Mouse (Mus musculus): ENCODE measurements around the gene Nmnat1. TPM values are rescaled to one million over a fixed set of nuclear protein-coding genes. Genes with fewer than 3 reads are reported as not detected.
"Not testable (repeated sequence)": the region's sequence is repeated elsewhere in the genome, so short reads cannot be mapped to it uniquely, and the experiment has no call there.

Nmnat1 gene
- polyA plus RNA-seq, 1 experiment from 2014 or later, result 14.7 TPM

DNA sequence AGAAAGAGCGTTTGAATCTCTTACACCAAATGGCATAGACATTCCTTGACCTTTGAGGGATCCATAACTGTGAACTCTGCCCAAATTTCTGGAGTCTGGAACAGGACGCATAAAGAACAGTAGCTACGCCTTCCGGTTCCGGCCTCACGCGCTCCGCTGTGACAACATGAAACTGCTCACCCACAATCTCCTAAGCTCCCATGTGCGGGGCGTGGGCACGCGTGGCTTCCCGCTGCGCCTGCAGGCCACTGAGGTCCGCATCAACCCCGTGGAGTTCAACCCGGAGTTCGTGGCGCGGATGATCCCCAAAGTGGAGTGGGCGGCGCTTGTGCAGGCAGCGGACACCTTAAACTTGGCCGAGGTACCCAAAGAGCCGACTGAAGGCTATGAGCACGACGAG lies 27.8 kb downstream of the Nmnat1 start:
- not testable (repeated sequence) for H3K4me2 ChIP-seq; H3K27ac ChIP-seq; H3K4me3 ChIP-seq (replicated peaks); H3K27me3 ChIP-seq; H3K36me3 ChIP-seq (replicated peaks); H3K4me1 ChIP-seq; ATAC-seq (ENCODE audit: low FRiP score); H3K9ac ChIP-seq; H3K9me3 ChIP-seq
- whole genome bisulfite sequencing, result 89% methylated on average over 27 of the region's 27 CpGs

DNA sequence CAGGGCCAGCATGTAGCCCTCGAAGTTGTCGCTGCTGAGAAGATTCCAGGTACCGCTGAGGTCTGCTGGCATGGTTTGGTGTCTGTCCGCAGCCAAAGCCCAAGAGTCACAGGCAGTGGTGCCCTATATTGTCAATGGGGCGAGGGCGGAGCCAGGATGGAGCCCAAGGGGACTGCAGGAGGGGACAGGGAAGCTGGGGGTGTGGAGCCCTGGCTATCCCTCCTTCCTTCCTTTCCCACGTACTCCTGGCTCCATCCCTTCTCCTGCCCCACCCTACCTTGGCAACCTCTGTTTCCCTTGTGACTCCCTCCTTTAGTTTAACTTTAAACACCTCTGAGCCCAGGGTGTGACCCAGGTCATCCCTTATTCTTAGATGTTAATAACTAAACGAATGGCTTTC lies 30.1 kb downstream of the Nmnat1 start, which contains the start of gene Rbp7:
TSS of gene Rbp7 (minus strand) at position 100 of the 400 bp plus-strand sequence.
- 0 out of 2 replicates have a peak within 1 kb of the TSS, but pooled peaks have one; percentile 7 for H3K9ac ChIP-seq
- ATAC-seq (ENCODE audit: low FRiP score), result no peak
- H3K9me3 ChIP-seq, result no peaks in the 10 kb centered on the region
- no peaks in the 10 kb centered on the region for H3K36me3 ChIP-seq (replicated peaks)
- no peak within 1 kb of the TSS for H3K27ac ChIP-seq
- H3K4me2 ChIP-seq, result no peak within 1 kb of the TSS
- H3K27me3 ChIP-seq, result no peaks in the 10 kb centered on the region
- no peaks in the 10 kb centered on the region for H3K4me1 ChIP-seq
- WGBS, result 57% methylated on average over 8 of the region's 8 CpGs
- no peak within 1 kb of the TSS for H3K4me3 ChIP-seq (replicated peaks)

DNA sequence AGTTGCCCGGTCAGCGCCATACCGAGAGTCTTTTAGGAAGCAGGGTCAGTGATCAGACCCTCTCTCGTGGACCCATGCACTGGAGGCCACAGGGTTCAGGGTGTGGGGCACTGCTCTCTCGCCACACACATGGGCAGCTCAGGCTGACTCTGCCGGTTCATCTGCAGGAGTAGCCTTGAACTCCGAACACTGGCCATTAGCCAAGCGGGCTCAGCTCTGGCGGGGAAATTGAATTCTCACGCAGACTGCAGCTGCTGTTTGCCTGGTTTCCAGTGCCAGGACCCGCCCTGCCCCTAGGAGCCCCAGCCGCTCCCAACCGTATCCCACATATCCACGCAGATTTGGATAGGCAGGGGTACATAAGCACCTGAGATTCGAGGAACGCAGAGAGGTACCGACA lies 30.7 kb downstream of the Nmnat1 start:
- ATAC-seq (ENCODE audit: low FRiP score), result no peak
- no peaks in the 10 kb centered on the region for H3K27me3 ChIP-seq
- H3K4me2 ChIP-seq, result no peak overlapping the region
- no peaks in the 10 kb centered on the region for H3K4me1 ChIP-seq
- 91% methylated on average over 17 of the region's 17 CpGs for WGBS
- H3K9ac ChIP-seq, result 0 out of 2 replicates have a peak overlapping the region, but pooled peaks have one; percentile 7
- no peaks in the 10 kb centered on the region for H3K9me3 ChIP-seq
- H3K36me3 ChIP-seq (replicated peaks), result no peaks in the 10 kb centered on the region
- H3K27ac ChIP-seq, result no peak overlapping the region
- no peak overlapping the region for H3K4me3 ChIP-seq (replicated peaks)

DNA sequence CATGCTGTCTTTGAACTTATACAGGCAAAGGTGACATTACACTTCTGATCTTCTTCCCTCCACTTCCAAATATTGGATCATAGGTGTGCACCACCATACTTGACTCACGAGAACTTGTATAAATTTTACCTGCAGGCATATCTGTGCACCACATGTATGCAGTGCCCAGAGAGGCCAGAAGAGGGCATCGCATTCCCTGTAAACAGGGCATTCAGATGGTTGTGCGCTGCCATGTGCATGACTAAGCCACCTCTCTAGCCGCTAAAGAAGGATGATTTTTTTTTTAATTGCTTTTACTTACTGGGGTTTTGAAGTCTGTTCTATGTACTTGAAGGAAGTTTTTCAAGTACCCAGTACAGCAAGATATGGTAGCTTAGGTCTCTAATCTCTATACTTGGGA lies 31.3 kb downstream of the Nmnat1 start:
- no peaks in the 10 kb centered on the region for H3K4me1 ChIP-seq
- H3K4me2 ChIP-seq, result no peak overlapping the region
- H3K36me3 ChIP-seq (replicated peaks), result no peaks in the 10 kb centered on the region
- no peaks in the 10 kb centered on the region for H3K9me3 ChIP-seq
- H3K27me3 ChIP-seq, result no peaks in the 10 kb centered on the region
- H3K9ac ChIP-seq, result no peak overlapping the region
- no peak overlapping the region for H3K27ac ChIP-seq
- no peak overlapping the region for H3K4me3 ChIP-seq (replicated peaks)
- whole genome bisulfite sequencing, result 85% methylated on average over 4 of the region's 4 CpGs
- ATAC-seq (ENCODE audit: low FRiP score), result no peak

DNA sequence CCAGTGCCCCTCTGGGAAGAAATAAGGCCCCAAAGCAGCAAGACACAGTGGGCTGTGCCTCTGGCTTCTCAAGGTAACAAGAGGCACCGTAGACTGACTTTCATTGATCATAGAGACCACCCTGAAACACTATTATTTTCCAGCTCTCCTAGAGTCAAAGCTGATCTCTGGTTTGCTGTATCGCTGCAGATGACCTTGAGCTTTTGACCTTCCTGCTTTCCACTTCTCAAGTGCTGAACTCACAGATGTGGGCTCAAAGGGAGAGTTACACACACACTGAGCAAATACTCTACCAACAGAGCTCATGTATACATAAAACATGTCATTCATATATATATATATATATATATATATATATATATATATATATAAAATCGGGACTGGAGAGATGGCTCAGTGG lies 34.4 kb downstream of the Nmnat1 start:
- Histone ChIP-seq H3K9ac (no peak overlapping the region), H3K27ac (no peak overlapping the region), H3K36me3 (replicated peaks) (no peaks in the 10 kb centered on the region), H3K4me3 (replicated peaks) (no peak overlapping the region), H3K27me3 (no peaks in the 10 kb centered on the region), H3K4me1 (peaks cover 8% of the 10 kb centered on the region), H3K4me2 (no peak overlapping the region), H3K9me3 (no peaks in the 10 kb centered on the region)
- no peak for ATAC-seq (ENCODE audit: low FRiP score)
- 93% methylated on average over 3 of the region's 3 CpGs for WGBS

DNA sequence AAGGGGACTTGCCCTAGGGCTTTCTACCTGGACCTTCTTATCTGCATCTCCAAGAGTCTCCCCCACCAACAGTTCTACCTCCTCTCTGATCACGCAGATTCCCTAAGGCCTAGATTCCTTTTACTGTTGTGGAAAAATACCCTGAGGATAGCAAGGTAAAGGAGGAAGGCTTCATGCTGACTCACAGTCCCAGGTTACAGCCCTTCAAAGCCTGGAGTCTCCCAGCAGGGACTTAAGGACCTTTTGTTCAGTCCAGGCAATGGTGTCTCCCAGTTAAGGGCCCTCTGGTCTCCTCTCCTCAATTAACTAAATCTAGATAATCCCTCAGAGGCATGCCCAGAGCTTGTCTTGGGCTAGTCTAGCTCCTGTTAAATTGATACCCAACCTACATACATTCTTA lies 38.7 kb downstream of the Nmnat1 start:
- H3K4me3 ChIP-seq (replicated peaks), result no peak overlapping the region
- ATAC-seq (ENCODE audit: low FRiP score), result no peak
- H3K4me1 ChIP-seq, result peaks cover 21% of the 10 kb centered on the region
- 8% methylated on average over 1 of the region's 1 CpGs for WGBS
- no peak overlapping the region for H3K9ac ChIP-seq
- no peaks in the 10 kb centered on the region for H3K27me3 ChIP-seq
- H3K27ac ChIP-seq, result peak overlapping the region; percentile 95
- H3K36me3 ChIP-seq (replicated peaks), result no peaks in the 10 kb centered on the region
- H3K4me2 ChIP-seq, result peak overlapping the region; percentile 59
- H3K9me3 ChIP-seq, result no peaks in the 10 kb centered on the region

DNA sequence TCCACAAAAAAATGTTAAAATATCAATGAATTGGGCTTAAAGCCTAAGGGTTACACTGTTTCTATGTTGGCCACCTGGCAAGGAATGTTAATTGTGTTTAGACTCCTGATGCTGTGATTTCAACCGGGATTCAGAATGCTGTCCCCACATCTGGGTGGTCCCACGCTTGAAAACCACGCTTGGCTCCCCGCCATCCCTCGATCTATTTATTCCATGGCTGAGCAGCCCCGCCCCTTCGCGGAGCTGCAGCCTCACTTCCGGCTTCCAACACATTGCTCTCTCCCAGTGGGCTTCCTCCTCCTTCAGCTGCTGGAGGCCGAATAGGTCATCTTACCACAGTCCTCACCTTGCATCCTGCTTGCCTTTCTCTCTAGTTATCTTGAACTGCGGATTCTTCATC lies 39.1 kb downstream of the Nmnat1 start:
- ATAC-seq (ENCODE audit: low FRiP score), result peak; percentile 68

DNA sequence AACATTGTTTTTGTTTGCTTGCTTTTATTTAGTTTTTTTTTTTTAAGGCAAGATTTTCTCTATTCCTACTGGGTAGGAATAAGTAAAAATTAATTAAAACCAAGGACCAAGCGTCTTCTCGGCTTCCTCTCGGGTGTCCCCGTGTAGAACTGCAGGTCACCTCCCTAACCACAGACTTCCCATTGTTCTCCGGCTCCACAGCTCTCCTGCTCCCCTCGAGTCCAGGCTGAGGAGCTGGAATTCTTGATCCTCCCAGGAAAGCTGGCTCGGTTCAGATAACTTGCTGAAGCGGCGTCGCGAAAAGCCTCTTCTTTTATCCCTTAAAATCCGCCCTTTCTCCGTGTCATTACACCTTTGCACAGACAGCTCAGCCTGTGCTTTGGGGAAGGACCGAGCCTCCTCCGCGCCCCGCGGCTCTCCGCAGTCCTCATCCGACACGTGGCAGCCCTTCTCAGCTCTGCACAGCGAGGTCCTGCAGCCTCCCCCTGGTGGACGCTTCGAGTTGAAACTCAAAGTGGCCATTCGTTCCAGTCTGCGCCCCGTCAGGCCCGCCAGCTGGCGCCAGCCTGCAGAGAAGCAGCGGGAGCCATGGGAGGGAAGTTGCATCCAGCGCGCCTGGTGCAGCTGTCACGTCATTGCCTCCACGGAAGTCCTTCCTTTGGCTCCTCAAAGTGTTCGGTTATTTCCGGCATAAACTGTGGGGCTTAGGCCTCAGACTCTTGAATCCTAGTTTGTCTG lies 39.9 kb downstream of the Nmnat1 start:
- H3K9me3 ChIP-seq, result no peaks in the 10 kb centered on the region
- WGBS, result under 1% methylated on average over 36 of the region's 36 CpGs
- peak overlapping the region; percentile 59 for H3K4me2 ChIP-seq
- peak overlapping the region; percentile 61 for H3K9ac ChIP-seq
- peak; percentile 98 for ATAC-seq (ENCODE audit: low FRiP score)
- H3K36me3 ChIP-seq (replicated peaks), result no peaks in the 10 kb centered on the region
- H3K4me3 ChIP-seq (replicated peaks), result peak overlapping the region; percentile 33
- peaks cover 21% of the 10 kb centered on the region for H3K4me1 ChIP-seq
- peak overlapping the region; percentile 95 for H3K27ac ChIP-seq
- no peaks in the 10 kb centered on the region for H3K27me3 ChIP-seq

More for the DNA sequence above, 39.1 kb downstream of the Nmnat1 start:
- WGBS, result under 1% methylated on average over 11 of the region's 11 CpGs
- no peaks in the 10 kb centered on the region for H3K36me3 ChIP-seq (replicated peaks)
- no peaks in the 10 kb centered on the region for H3K9me3 ChIP-seq
- peak overlapping the region; percentile 61; the same call in 1 of the 2 replicates for H3K9ac ChIP-seq
- H3K4me3 ChIP-seq (replicated peaks), result peak overlapping the region; percentile 33; the same call in 1 of the 2 replicates
- H3K4me2 ChIP-seq, result peak overlapping the region; percentile 59
- no peaks in the 10 kb centered on the region for H3K27me3 ChIP-seq
- peak overlapping the region; percentile 95 for H3K27ac ChIP-seq
- H3K4me1 ChIP-seq, result peaks cover 21% of the 10 kb centered on the region

DNA sequence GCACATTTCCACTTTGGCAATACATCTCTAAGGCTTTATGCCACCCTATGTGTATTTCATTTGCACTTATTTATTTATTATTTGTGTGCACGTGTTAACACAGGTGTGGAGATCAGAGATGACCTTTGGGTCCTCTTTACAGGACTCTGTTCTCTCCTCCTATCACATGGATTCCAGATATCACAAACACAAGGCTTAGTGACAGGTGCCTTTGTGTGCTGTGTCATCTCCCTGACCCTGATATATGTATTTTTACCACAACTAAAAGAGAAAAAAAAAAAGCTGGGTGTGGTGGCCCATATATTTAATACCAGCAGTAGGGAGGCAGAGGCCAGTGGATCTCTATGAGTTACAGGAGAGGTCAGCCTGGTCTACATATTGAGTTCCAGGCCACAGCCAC lies 40.5 kb downstream of the Nmnat1 start:
- peaks cover 21% of the 10 kb centered on the region for H3K4me1 ChIP-seq
- H3K9me3 ChIP-seq, result no peaks in the 10 kb centered on the region
- H3K4me3 ChIP-seq (replicated peaks), result no peak overlapping the region
- H3K36me3 ChIP-seq (replicated peaks), result no peaks in the 10 kb centered on the region
- no peak for ATAC-seq (ENCODE audit: low FRiP score)
- peak overlapping the region; percentile 95 for H3K27ac ChIP-seq
- peak overlapping the region; percentile 61; the same call in 1 of the 2 replicates for H3K9ac ChIP-seq
- no peaks in the 10 kb centered on the region for H3K27me3 ChIP-seq
- WGBS, result 74% methylated on average over 1 of the region's 1 CpGs
- H3K4me2 ChIP-seq, result peak overlapping the region; percentile 59

DNA sequence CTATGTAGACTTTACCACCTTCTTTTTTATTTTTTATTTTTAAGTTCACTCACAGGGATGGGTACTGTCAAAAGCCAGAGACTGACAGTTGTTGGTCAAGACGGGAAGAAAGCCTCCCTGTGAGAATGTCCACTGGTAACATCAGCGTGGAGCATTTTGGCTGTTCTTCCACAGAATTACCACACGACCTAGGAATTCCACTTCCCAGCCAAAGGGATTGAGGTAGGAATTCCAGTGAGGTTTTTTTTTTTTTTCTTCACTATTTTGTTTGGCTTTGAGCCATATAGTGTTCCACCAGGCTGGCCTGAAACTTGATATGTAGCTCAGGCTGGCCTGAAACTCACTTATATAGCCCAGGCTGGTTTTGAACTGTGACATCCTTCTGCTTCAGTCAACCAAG lies 42.6 kb downstream of the Nmnat1 start:
- H3K9me3 ChIP-seq, result no peaks in the 10 kb centered on the region
- WGBS, result 70% methylated on average over 3 of the region's 3 CpGs
- no peak overlapping the region for H3K4me2 ChIP-seq
- ATAC-seq (ENCODE audit: low FRiP score), result no peak
- H3K36me3 ChIP-seq (replicated peaks), result no peaks in the 10 kb centered on the region
- H3K4me3 ChIP-seq (replicated peaks), result no peak overlapping the region
- H3K9ac ChIP-seq, result no peak overlapping the region
- peaks cover 21% of the 10 kb centered on the region for H3K4me1 ChIP-seq
- no peaks in the 10 kb centered on the region for H3K27me3 ChIP-seq
- H3K27ac ChIP-seq, result no peak overlapping the region

DNA sequence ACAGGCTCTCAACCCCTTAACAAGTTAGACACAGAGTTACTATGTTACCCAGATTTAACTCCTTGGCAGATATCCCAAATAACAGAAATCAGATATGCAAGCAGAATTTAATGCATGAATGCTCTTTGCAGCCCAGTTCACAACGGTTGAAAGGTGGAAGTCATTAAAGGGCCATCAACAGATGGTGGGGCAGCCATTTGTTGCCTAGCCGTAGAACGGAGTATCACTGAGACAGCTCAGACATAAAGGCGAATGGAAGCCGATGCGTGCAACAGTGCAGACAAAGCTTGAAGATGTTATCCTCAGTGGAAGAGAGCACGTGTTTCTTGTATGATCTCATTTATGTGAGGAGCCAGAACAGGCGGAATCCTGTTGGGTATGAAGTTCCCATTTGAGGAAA lies 44.4 kb downstream of the Nmnat1 start:
- no peak overlapping the region for H3K4me3 ChIP-seq (replicated peaks)
- 73% methylated on average over 8 of the region's 8 CpGs for WGBS

DNA sequence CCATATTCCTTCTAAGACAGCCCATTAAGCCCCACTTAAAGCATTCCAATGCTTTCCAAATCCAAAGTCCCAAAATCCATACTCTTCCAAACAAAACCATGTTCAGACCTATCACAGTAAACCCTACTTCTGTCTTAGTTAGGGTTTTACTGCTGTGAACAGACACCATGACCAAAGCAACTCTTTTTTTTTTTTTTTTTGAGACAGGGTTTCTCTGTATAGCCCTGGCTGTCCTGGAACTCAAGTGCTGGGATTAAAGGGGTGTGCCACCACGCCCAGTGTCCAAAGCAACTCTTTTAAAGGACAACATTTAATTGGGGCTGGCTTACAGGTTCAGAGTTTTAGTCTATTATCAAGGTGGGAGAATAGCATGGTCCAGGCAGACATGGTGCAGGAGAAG lies 53.1 kb downstream of the Nmnat1 start:
- not testable (repeated sequence) for H3K36me3 ChIP-seq (replicated peaks); H3K27me3 ChIP-seq; H3K27ac ChIP-seq; H3K4me2 ChIP-seq; H3K9me3 ChIP-seq; H3K4me1 ChIP-seq; ATAC-seq (ENCODE audit: low FRiP score); H3K9ac ChIP-seq; H3K4me3 ChIP-seq (replicated peaks)
- WGBS, result 76% methylated on average over 1 of the region's 1 CpGs

More for the DNA sequence above, 44.4 kb downstream of the Nmnat1 start:
- Histone ChIP-seq H3K4me2 (no peak overlapping the region), H3K9ac (no peak overlapping the region), H3K36me3 (replicated peaks) (no peaks in the 10 kb centered on the region), H3K9me3 (no peaks in the 10 kb centered on the region), H3K27ac (no peak overlapping the region), H3K27me3 (no peaks in the 10 kb centered on the region), H3K4me1 (peaks cover 12% of the 10 kb centered on the region)
- ATAC-seq (ENCODE audit: low FRiP score), result no peak

DNA sequence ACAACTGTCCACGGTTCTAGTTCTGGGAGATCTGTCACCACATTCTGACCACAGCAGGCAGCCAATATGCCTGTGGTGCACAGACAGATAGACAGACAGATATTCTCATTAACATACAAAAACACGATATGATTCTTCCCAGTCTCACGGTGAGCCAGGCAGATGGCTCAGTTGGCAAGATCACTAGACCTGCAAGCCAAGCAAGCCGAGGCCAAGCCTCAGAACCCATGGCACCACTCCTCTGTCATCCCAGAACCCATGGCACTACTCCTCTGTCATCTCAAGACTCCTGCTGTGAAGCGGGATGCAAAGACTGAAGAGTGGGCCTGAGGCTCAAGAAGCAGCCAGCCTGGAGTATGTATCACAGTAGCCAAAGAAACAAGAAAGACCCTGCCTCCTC lies 55.4 kb downstream of the Nmnat1 start:
- WGBS, result 82% methylated on average over 5 of the region's 5 CpGs
- Histone ChIP-seq H3K4me1 (peaks cover 7% of the 10 kb centered on the region), H3K9me3 (no peaks in the 10 kb centered on the region), H3K27me3 (no peaks in the 10 kb centered on the region), H3K27ac (no peak overlapping the region), H3K36me3 (replicated peaks) (no peaks in the 10 kb centered on the region), H3K4me2 (no peak overlapping the region), H3K9ac (no peak overlapping the region), H3K4me3 (replicated peaks) (no peak overlapping the region)
- ATAC-seq (ENCODE audit: low FRiP score), result no peak
